Mouse (Mus musculus) lung, postnatal 36 days (tissue): ENCODE data around the gene Bloc1s4.

Experiments
- DNase-seq: peaks from one replicate; pipeline ENCODE4 v3.0.0; 2022; ENCODE audit warnings: mixed read lengths

The Bloc1s4 gene

GRCm38 (mm10) chr5:36748536-36749061, at the start of gene Bloc1s4:
Gene Bloc1s4 (minus strand): TSS chr5:36748650.
- peak; percentile 96 for DNase-seq

GRCm38 (mm10) chr5:36797291-36797690, 48.8 kb upstream of the Bloc1s4 start:
- DNase-seq: peak; percentile 12

GRCm38 (mm10) chr5:36796296-36797014, 48.0 kb upstream of the Bloc1s4 start, which contains the start of gene Mrfap1:
Gene Mrfap1 (minus strand): TSS chr5:36796772.
- DNase-seq: peak; percentile 93

GRCm38 (mm10) chr5:36795647-36796295, 47.3 kb upstream of the Bloc1s4 start:
- peak; percentile 67 for DNase-seq

- peak; percentile 47 for DNase-seq
These were observed 43.4 kb upstream of the Bloc1s4 start for GRCm38 (mm10) chr5:36791861-36792260.

- no peak for DNase-seq
These were observed 37.6 kb upstream of the Bloc1s4 start for GRCm38 (mm10) chr5:36786052-36786451.

- no peak for DNase-seq
These were observed 31.1 kb upstream of the Bloc1s4 start for GRCm38 (mm10) chr5:36779512-36779911.

GRCm38 (mm10) chr5:36778901-36779300, 30.5 kb upstream of the Bloc1s4 start:
- no peak for DNase-seq

- DNase-seq: no peak
These were observed 28.7 kb upstream of the Bloc1s4 start for GRCm38 (mm10) chr5:36777186-36777585.

GRCm38 (mm10) chr5:36776021-36776575, 27.6 kb upstream of the Bloc1s4 start:
- DNase-seq: no peak

- no peak for DNase-seq
These were observed 26.9 kb upstream of the Bloc1s4 start for GRCm38 (mm10) chr5:36775317-36775716.

GRCm38 (mm10) chr5:36772586-36772985, 24.1 kb upstream of the Bloc1s4 start:
- no peak for DNase-seq

GRCm38 (mm10) chr5:36769603-36770002, 21.2 kb upstream of the Bloc1s4 start:
- DNase-seq: no peak

- no peak for DNase-seq
These were observed 18.7 kb upstream of the Bloc1s4 start for GRCm38 (mm10) chr5:36766958-36767703.

GRCm38 (mm10) chr5:36759848-36760247, 11.4 kb upstream of the Bloc1s4 start:
- DNase-seq: no peak

- peak; percentile 15 for DNase-seq
These were observed 8.6 kb upstream of the Bloc1s4 start for GRCm38 (mm10) chr5:36757033-36757432.

GRCm38 (mm10) chr5:36750119-36751078, 1.9 kb upstream of the Bloc1s4 start:
- no peak for DNase-seq

GRCm38 (mm10) chr5:36747794-36748535, 485 bp downstream of the Bloc1s4 start:
- DNase-seq: no peak

- no peak for DNase-seq
These were observed 1.4 kb downstream of the Bloc1s4 start for GRCm38 (mm10) chr5:36747071-36747470.

- DNase-seq: peak; percentile 88
These were observed 6.2 kb downstream of the Bloc1s4 start for GRCm38 (mm10) chr5:36742126-36742848.
